Mouse (Mus musculus) limb, embryonic 14.5 days (tissue): ENCODE results near the gene Mef2b. TPM values are rescaled to one million over a fixed set of nuclear protein-coding genes. Genes with fewer than 3 reads are reported as not detected.

ENCODE experiments used
- ATAC-seq: fragments of 200-750 bp; cut with Nextera tagmentation; 2 replicates; pipeline ENCODE4 v1.8.0; 2017; ENCODE audit warnings: low read depth, moderate number of reproducible peaks, moderate TSS enrichment; ENCODE audit not compliant: low FRiP score
- DNase-seq: peaks from one replicate; pipeline ENCODE4 v3.0.0-alpha.2; 2015; ENCODE audit warnings: low spot score
- H3K27ac ChIP-seq: fragments of 300-500 bp; sonication (generic); replicated peaks from 2 replicates; pipeline ENCODE4 v1.5.1; 2014; ENCODE audit warnings: low read depth, mild to moderate bottlenecking, low read length, moderate library complexity, mixed read lengths
- H3K27me3 ChIP-seq: fragments of 300-500 bp; sonication (generic); 2 replicates; pipeline ENCODE4 v1.6.1; 2014; ENCODE audit warnings: low read length, mixed read lengths; ENCODE audit not compliant: control insufficient read depth, insufficient read depth
- H3K36me3 ChIP-seq: fragments of 300-500 bp; sonication (generic); 2 replicates; pipeline ENCODE4 v1.6.1; 2014; ENCODE audit warnings: mild to moderate bottlenecking, low read length, moderate library complexity, mixed read lengths; ENCODE audit not compliant: control insufficient read depth, insufficient read depth
- H3K4me1 ChIP-seq: fragments of 300-500 bp; sonication (generic); 2 replicates; pipeline ENCODE4 v1.6.1; 2014; ENCODE audit warnings: antibody characterized with exemption, low read length, mixed read lengths; ENCODE audit not compliant: control insufficient read depth, insufficient read depth
- H3K4me2 ChIP-seq: fragments of 300-500 bp; sonication (generic); replicated peaks from 2 replicates; pipeline ENCODE4 v1.6.1; 2014; ENCODE audit warnings: low read depth, mild to moderate bottlenecking, low read length, moderate library complexity; ENCODE audit not compliant: severe bottlenecking
- H3K4me3 ChIP-seq: fragments of 300-500 bp; sonication (generic); replicated peaks from 2 replicates; pipeline ENCODE4 v1.5.1; 2014; ENCODE audit warnings: low read length
- H3K9ac ChIP-seq: fragments of 300-500 bp; sonication (generic); 2 replicates; pipeline ENCODE4 v1.6.1; 2014; ENCODE audit warnings: mild to moderate bottlenecking, low read depth, low read length, moderate library complexity; ENCODE audit not compliant: severe bottlenecking
- H3K9me3 ChIP-seq: fragments of 300-500 bp; sonication (generic); 2 replicates; pipeline ENCODE4 v1.6.1; 2016; ENCODE audit warnings: low read length; ENCODE audit not compliant: control insufficient read depth
- POLR2A ChIP-seq: fragments of 200-500 bp; IDR thresholded peaks from 2 replicates; pipeline ENCODE4 v1.8.0; 2012; ENCODE audit warnings: inconsistent platforms, mild to moderate bottlenecking, moderate library complexity, borderline replicate concordance; ENCODE audit not compliant: insufficient read depth, insufficient read length; ENCODE audit errors: extremely low read depth
- WGBS: fragments of 180-500 bp; shearing (Covaris S2); extraction: QIAGEN DNeasy Blood & Tissue Kit; methylation state at CpG from one replicate; pipeline ENCODE4 v1.1.7; 2014; 5-methylcytosine and 5-hydroxymethylcytosine counted together
- polyA plus RNA-seq, 2 experiments: library from polyadenylated mRNA; depleted of rRNA in 1 of 2; stranded (reverse) in 1 of 2; unstranded in 1 of 2; fragments of >200 nt; fragmentation: Nextera tagmentation in 1 of 2; extraction: Ambion mirVana in 1 of 2; gene quantifications; 2 replicates each; pipeline versions ENCODE4 v1.2.1 to v1.2.3; 2012 to 2014

Mef2b gene
- polyA plus RNA-seq, 2 experiments, result 0.67 TPM; not detected in 1

GRCm38 (mm10) chr8:70203072-70203471 lies 63.6 kb downstream of the Mef2b start:
- TF ChIP-seq POLR2A, result no peak
- ATAC-seq (no peak), DNase-seq (no peak)
- no peak overlapping the region for H3K4me3 ChIP-seq
- 79% methylated on average over 4 of the region's 4 CpGs for WGBS
- no peak overlapping the region for H3K27ac ChIP-seq
- no peak overlapping the region for H3K9ac ChIP-seq
- no peak overlapping the region for H3K4me2 ChIP-seq
- H3K36me3 ChIP-seq, result no peaks in the 10 kb centered on the region
- no peaks in the 10 kb centered on the region for H3K27me3 ChIP-seq
- H3K9me3 ChIP-seq, result no peaks in the 10 kb centered on the region
- no peaks in the 10 kb centered on the region for H3K4me1 ChIP-seq

GRCm38 (mm10) chr8:70204757-70205156 lies 65.2 kb downstream of the Mef2b start:
- Histone ChIP-seq H3K27me3 (no peaks in the 10 kb centered on the region), H3K4me1 (no peaks in the 10 kb centered on the region), H3K36me3 (no peaks in the 10 kb centered on the region), H3K9ac (no peak overlapping the region), H3K9me3 (no peaks in the 10 kb centered on the region), H3K4me2 (no peak overlapping the region), H3K4me3 (no peak overlapping the region), H3K27ac (no peak overlapping the region)
- no peak for TF ChIP-seq POLR2A
- DNase-seq, result no peak
- WGBS, result 58% methylated on average over 1 of the region's 1 CpGs
- ATAC-seq, result no peak

- ATAC-seq (no peak), DNase-seq (no peak)
- no peaks in the 10 kb centered on the region for H3K4me1 ChIP-seq
- H3K27me3 ChIP-seq, result no peaks in the 10 kb centered on the region
- no peak overlapping the region for H3K9ac ChIP-seq
- 22% methylated on average over 1 of the region's 1 CpGs for WGBS
- no peak for TF ChIP-seq POLR2A
- no peak overlapping the region for H3K4me2 ChIP-seq
- H3K9me3 ChIP-seq, result no peaks in the 10 kb centered on the region
- no peaks in the 10 kb centered on the region for H3K36me3 ChIP-seq
- no peak overlapping the region for H3K27ac ChIP-seq
- no peak overlapping the region for H3K4me3 ChIP-seq
These were observed 68.6 kb downstream of the Mef2b start for GRCm38 (mm10) chr8:70208130-70208529.

GRCm38 (mm10) chr8:70210538-70210937 lies 71.0 kb downstream of the Mef2b start:
- Histone ChIP-seq H3K36me3 (no peaks in the 10 kb centered on the region), H3K9me3 (no peaks in the 10 kb centered on the region), H3K4me2 (peak overlapping the region; percentile 25; the same call in 1 of the 2 replicates), H3K4me3 (no peak overlapping the region), H3K4me1 (no peaks in the 10 kb centered on the region), H3K27ac (no peak overlapping the region), H3K27me3 (no peaks in the 10 kb centered on the region), H3K9ac (no peak overlapping the region)
- DNase-seq, result no peak
- ATAC-seq, result no peak
- WGBS, result 22% methylated on average over 8 of the region's 8 CpGs
- TF ChIP-seq POLR2A, result no peak

GRCm38 (mm10) chr8:70211275-70211674 lies 71.8 kb downstream of the Mef2b start:
- Histone ChIP-seq H3K27ac (no peak overlapping the region), H3K4me3 (peak overlapping the region; percentile 75), H3K9me3 (no peaks in the 10 kb centered on the region), H3K36me3 (no peaks in the 10 kb centered on the region), H3K4me1 (no peaks in the 10 kb centered on the region), H3K4me2 (peak overlapping the region; percentile 98), H3K27me3 (no peaks in the 10 kb centered on the region), H3K9ac (peak overlapping the region; percentile 62; the same call in 1 of the 2 replicates)
- DNase-seq (no peak), ATAC-seq (no peak)
- TF ChIP-seq POLR2A, result no peak
- WGBS, result 81% methylated on average over 1 of the region's 1 CpGs

GRCm38 (mm10) chr8:70211726-70212111 lies 72.2 kb downstream of the Mef2b start:
- H3K4me1 ChIP-seq, result no peaks in the 10 kb centered on the region
- no peak for TF ChIP-seq POLR2A

More at GRCm38 (mm10) chr8:70211726-70212111, 72.2 kb downstream of the Mef2b start:
- Histone ChIP-seq H3K9ac (peak overlapping the region; percentile 62), H3K4me3 (peak overlapping the region; percentile 75), H3K36me3 (no peaks in the 10 kb centered on the region), H3K27me3 (no peaks in the 10 kb centered on the region), H3K9me3 (no peaks in the 10 kb centered on the region), H3K4me2 (peak overlapping the region; percentile 98), H3K27ac (no peak overlapping the region)
- 3% methylated on average over 22 of the region's 31 CpGs for WGBS
- no peak for DNase-seq
- ATAC-seq, result no peak
